Mouse (Mus musculus) lung, adult 2 months (tissue): ENCODE results near the gene N6amt1. TPM values are rescaled to one million over a fixed set of nuclear protein-coding genes. Genes with fewer than 3 reads are reported as not detected.

Source experiments
- DNase-seq: peaks from one replicate; pipeline ENCODE4 v3.0.0; 2022
- H3K4me1 ChIP-seq: fragments of 200-500 bp; 2 replicates; pipeline ENCODE4 v1.6.1; 2011; ENCODE audit warnings: low read length; ENCODE audit not compliant: control insufficient read depth, insufficient read depth
- H3K4me3 ChIP-seq: fragments of 200-500 bp; replicated peaks from 2 replicates; pipeline ENCODE3; 2011; ENCODE audit warnings: low read depth, mild to moderate bottlenecking, control low read depth, low read length; ENCODE audit errors: extremely low read depth
- CTCF ChIP-seq: fragments of 200-500 bp; IDR thresholded peaks from 2 replicates; pipeline ENCODE4 v1.5.1; 2011; ENCODE audit warnings: mild to moderate bottlenecking, low read length, control low read depth; ENCODE audit not compliant: insufficient read depth
- POLR2A ChIP-seq: fragments of 200-500 bp; IDR thresholded peaks from 2 replicates; pipeline ENCODE4 v1.6.1; 2011; ENCODE audit warnings: low read depth, mild to moderate bottlenecking, control low read depth, low read length, borderline replicate concordance; ENCODE audit errors: extremely low read depth
- WGBS: fragments of 180-500 bp; shearing (Covaris S2); methylation state at CpG from one replicate; pipeline ENCODE4 v1.1.7; 2018; 5-methylcytosine and 5-hydroxymethylcytosine counted together
- polyA plus RNA-seq: library from polyadenylated mRNA; depleted of rRNA; stranded (reverse); fragments of >200 nt; gene quantifications from 2 replicates; pipeline ENCODE4 v1.2.3, GENCODE M21; 2012; rRNA removed

The N6amt1 gene
- polyA plus RNA-seq, 1 experiment: 6.7 TPM

GRCm38 (mm10) chr16:87366445-87366844, 12.5 kb downstream of the N6amt1 start:
- no peak overlapping the region for H3K4me3 ChIP-seq
- no peaks in the 10 kb centered on the region for H3K4me1 ChIP-seq
- no peak for DNase-seq
- no peak for TF ChIP-seq CTCF
- TF ChIP-seq POLR2A: no peak
- 92% methylated on average over 6 of the region's 6 CpGs for WGBS

- Histone ChIP-seq H3K4me3 (no peak overlapping the region), H3K4me1 (no peaks in the 10 kb centered on the region)
- TF ChIP-seq CTCF: no peak
- TF ChIP-seq POLR2A: no peak
- no peak for DNase-seq
- WGBS: 82% methylated on average over 2 of the region's 2 CpGs
Measured at GRCm38 (mm10) chr16:87382996-87383395, 29.0 kb downstream of the N6amt1 start.

- TF ChIP-seq POLR2A (no peak), CTCF (no peak)
- Histone ChIP-seq H3K4me3 (no peak overlapping the region), H3K4me1 (no peaks in the 10 kb centered on the region)
- WGBS: 89% methylated on average over 2 of the region's 2 CpGs
- no peak for DNase-seq
Measured at GRCm38 (mm10) chr16:87384366-87384765, 30.4 kb downstream of the N6amt1 start.

GRCm38 (mm10) chr16:87387444-87387977, 33.5 kb downstream of the N6amt1 start:
- no peaks in the 10 kb centered on the region for H3K4me1 ChIP-seq
- TF ChIP-seq POLR2A: no peak
- TF ChIP-seq CTCF: no peak
- 92% methylated on average over 3 of the region's 3 CpGs for WGBS
- no peak overlapping the region for H3K4me3 ChIP-seq
- no peak for DNase-seq

GRCm38 (mm10) chr16:87393813-87394548, 40.0 kb downstream of the N6amt1 start:
- no peak for TF ChIP-seq POLR2A
- TF ChIP-seq CTCF: peak; percentile 70
- no peaks in the 10 kb centered on the region for H3K4me1 ChIP-seq
- DNase-seq: peak; percentile 33
- WGBS: 40% methylated on average over 16 of the region's 16 CpGs
- no peak overlapping the region for H3K4me3 ChIP-seq

GRCm38 (mm10) chr16:87405001-87405400, 51.0 kb downstream of the N6amt1 start:
- WGBS: 87% methylated on average over 3 of the region's 3 CpGs
- DNase-seq: no peak
- no peak overlapping the region for H3K4me3 ChIP-seq
- TF ChIP-seq CTCF: no peak
- no peak for TF ChIP-seq POLR2A
- no peaks in the 10 kb centered on the region for H3K4me1 ChIP-seq

Other genes with a start within 250 kb of the N6amt1 start
- 3.8 and 6.3 TPM in 2 replicates for gene Ltn1, start 78.4 kb downstream of the N6amt1 start, polyA plus RNA-seq
- gene Rwdd2b, start 86.4 kb downstream of the N6amt1 start, polyA plus RNA-seq: 1.9 and 3.4 TPM in 2 replicates
- 13.9 and 19.0 TPM in 2 replicates for gene Usp16, start 100.5 kb downstream of the N6amt1 start, polyA plus RNA-seq
- 13.8 and 23.5 TPM in 2 replicates for gene Cct8, start 141.7 kb downstream of the N6amt1 start, polyA plus RNA-seq
- 1.1 and 2.6 TPM in 2 replicates for gene Map3k7cl, start 199.1 kb downstream of the N6amt1 start, polyA plus RNA-seq